Mouse (Mus musculus): ENCODE measurements around the gene Ppp1r3g.
"Not testable (repeated sequence)": the region's sequence is repeated elsewhere in the genome, so short reads cannot be mapped to it uniquely, and the experiment has no call there.

Ppp1r3g gene

DNA sequence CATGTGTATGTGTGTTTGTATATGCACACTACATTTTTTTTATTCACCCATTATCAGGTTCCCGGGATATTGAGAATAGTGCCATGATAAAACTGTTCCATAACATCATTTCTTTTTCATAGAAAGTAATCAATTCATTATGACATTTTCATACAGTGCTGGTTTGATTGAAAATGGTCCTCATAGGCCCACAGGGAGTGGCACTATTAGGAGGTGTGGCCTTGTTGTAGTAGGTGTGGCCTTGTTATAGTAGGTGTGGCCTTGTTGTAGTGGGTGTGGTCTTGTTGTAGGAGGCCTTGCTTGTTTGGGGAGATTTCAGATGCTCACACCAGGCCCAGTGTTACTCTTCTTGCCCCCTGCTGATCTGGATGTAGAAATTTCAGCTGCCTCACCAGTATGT, at the start of gene Ppp1r3g:
TSS of gene Ppp1r3g (plus strand) at position 301 of the 400 bp plus-strand sequence.
- DNase-seq (ENCODE audit: low read depth, low spot score) = no peak

DNA sequence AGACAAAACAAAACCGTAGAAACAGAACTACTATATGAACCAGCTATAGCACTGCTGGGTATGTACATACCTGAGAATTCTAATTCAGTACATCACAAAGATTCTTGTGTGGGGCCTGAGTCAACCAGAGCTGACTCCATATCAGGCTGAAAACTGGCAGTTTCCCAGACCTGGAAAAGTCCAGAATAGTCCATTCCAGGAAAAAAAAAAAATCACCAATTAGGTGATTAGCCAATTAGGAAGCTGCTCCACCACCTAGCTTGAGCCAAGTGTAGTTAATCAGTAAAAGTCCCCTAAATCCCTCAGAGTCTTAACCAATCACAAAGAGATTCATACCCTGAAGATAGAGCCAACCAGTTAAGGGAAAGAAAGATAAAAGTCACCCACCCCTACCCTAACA, 47.2 kb upstream of the Ppp1r3g start:
- DNase-seq (ENCODE audit: low read depth, low spot score) = no peak

DNA sequence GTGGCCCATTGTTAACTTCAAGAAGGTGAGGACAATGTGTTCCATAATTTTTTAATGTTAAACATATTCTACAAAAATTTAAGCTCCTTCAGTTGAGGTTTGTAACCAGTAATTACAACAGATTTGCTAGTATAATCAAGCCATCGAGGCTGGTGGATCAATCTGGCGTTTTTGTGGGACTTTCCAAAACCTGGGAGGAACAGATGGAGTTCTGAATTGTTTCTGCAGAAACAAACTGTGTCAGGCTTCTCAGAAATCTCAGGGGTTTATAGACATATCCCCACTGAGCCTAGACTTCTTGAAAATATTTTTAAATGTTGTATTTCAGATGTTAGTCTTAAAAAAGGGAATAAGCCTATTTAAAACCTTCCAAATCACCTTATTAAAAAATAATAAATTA, 20.6 kb upstream of the Ppp1r3g start:
- DNase-seq (ENCODE audit: low read depth, low spot score) = no peak

DNA sequence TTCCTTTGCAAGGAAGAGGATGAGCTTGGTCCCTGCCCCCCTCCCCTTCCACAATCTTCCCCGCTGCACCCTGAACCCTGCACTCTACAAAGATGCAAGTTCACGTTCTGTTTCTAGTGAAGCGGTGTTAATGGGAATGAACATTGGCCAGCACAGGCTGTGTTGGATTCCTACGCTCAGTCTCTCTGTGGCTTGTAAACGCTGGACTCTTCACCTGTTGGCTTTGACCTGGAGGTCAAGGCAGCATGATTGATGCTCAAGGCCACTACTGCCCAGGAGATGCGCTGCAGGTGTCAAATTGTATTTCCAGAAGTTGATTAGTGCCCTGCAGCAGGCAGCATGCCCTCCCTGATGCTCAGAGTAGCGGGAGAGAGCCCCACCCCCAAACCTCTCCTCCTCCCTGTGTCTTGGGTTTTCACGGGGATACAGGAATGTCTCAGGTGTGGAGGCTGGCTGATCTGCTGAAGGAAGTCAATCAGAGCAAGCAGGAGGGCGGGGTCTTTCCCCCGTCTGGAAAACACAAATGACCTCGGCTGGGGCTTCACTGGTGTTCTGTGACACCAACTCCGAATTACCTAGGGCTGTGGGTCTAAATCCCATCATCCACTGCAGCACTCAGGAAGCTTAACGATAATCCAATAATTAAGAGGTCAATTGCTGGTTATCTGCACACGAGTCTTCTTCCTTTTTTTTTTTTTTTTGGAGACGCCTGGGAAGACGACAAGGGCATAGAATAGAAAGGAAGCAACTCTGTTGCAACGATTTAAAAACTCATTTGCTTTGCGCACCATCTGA, 18.6 kb upstream of the Ppp1r3g start:
- peak; percentile 49 for DNase-seq (ENCODE audit: low read depth, low spot score)

DNA sequence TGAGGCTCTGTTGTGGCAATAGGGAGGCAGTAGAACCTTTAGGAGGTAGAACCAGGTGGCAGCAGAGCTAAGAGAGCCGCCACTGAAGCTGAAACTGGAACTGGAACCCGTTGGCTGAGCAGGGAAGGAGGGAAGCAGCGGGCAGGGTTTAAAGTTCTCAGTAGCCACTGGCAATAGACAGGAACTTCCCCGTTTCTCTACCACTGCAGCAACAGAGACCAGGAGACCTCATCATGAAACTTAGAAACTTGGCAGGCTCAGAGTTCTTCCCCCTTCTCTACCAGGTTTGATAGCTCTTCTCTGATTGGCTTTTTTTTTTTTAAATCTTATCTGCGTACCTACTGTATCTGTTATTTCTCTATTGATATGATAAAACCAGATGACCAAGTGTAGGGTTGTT, 17.7 kb upstream of the Ppp1r3g start:
- no peak for DNase-seq (ENCODE audit: low read depth, low spot score)

DNA sequence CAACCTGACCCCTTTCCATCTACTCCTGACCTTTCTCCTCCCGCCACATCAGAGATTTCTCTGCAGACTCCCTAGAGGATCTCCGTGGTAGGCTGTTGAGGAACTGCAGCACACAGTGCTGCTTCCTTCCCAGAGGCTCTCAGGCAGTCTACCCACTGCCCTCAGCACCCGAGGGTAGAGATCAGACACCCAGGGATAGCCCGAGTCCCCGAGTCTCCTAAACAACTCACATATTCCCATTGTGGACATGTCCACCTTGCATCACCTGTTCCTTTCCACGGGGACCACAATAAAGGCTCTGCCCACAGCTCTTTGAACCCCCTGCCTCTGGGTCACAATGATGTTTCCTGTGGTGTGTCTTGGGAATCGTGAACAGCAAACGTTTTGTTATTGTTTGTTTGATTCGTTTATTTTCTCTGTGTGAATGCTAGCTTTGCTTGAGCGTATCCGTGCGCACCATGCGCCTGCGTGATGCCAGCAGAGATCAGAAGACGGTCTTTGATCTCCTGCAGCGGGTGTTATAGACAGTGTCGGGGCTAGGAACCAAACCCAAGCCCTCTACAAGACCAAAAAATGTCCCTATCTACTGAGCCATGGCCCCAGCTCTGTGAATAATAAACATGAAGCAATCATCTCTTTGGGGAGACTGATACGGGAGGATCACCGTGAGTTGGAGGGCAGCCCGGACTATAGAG, 11.8 kb upstream of the Ppp1r3g start:
- DNase-seq (ENCODE audit: low read depth, low spot score) = no peak

DNA sequence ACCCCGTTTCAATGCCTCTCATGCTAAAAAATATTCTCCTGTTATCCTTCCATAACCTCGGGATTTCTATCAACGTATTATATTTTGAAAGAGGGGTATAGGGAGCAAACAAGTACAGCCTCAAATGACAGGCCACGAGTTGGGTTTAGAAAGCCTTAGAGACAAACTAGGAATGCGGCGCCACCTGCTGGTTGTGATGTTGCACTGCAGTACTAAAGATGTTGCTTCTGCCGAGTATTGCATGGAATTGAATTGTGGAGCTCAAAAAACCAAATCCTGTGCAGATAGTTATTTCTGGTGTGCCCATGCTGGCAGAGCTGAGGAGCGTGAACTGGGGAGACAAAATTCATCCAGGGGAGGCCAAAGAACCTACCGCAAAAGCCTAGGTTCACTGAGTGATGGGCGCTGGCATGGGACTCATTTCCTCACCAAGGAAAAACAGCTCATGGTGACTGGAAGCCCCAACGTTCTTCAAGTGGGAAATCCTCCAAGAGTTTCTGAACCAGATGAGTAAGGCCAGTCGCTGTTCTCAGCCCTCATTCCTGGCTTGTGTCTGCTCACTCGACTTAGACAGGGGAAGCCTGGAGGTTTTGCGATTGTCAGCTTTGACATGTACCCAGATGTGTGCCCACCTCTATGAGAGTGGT, 11.2 kb upstream of the Ppp1r3g start:
- DNase-seq (ENCODE audit: low read depth, low spot score) = peak; percentile 66

DNA sequence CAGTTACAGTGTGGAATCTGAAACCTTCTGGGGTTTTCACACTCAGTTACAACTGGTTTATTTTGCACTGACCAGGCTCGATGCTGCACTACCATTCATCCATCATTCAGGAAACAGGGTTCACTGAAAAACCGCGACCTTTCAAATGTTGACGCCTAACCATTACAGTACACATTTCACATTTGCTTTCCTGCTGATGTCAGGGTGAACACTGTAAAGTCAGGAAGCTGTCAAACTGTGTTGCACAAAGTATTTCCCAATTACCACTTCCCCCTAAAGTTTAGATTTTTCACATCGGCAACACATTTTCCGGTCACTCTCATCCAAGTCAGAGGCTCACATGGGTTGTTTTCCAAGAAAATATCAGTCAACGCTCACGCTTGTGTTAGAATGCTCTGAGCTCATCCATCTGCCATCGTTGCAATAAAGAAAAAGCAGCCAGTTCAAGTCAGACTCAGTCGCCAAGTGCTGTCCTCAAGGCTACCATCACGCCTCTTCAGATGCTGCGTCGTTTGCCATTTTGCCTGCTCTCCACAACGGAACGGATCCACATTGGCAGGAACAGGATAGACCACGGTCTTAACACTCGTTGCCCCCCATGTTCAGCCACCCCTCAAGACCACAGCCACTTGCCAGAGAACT, 8.7 kb upstream of the Ppp1r3g start:
- DNase-seq (ENCODE audit: low read depth, low spot score) = no peak

DNA sequence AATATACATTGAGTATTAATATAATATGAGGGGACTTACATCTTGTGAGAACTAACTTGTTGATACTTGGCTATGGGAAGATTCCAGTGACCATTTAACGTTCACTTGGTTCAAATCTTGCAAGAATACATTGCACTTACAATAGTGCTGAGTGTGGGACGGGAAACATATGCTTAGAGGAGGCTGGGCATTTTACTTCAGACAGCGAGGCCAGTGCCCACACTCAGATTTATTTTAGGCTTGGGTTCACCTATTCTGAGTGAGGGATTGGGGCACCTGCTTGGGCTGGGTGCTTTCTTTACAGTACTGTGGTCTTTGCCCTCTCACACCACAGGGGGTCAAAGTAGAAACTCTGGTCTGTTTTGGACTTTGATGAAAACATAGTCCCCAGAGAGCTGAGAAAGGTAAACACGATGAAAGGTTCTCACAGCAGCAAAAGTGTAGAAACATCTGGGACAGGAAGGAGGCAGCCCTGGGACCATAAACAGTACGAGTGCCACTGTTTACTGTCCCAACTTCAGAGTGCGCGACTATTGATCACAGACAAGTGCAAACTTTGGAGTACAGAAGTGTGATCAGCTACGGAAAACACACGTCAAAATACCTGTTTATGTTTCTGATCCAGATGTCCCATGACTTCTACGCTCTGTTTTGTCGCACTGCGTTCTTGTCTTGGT, 890 bp downstream of the Ppp1r3g start:
- DNase-seq (ENCODE audit: low read depth, low spot score) = no peak

DNA sequence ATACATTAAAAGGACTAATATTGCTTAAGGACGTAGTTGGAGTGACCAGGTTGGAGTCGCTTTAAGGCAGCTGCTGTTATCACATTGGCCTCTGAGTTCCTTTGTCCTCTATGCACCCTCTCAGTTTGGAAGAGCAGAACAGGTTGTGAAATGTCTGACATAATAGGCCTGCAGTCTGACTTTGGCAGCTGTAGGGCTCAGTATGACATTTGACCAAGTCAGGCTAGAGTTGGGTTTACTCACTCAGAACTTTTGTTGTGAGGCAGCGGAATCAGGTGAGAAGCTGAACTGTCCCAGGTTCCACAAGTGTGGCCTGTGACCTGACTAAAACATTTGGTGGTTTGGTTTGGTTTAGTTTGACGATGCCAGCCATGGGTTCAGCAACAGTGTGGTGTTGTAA, 4.9 kb downstream of the Ppp1r3g start:
- no peak for DNase-seq (ENCODE audit: low read depth, low spot score)

DNA sequence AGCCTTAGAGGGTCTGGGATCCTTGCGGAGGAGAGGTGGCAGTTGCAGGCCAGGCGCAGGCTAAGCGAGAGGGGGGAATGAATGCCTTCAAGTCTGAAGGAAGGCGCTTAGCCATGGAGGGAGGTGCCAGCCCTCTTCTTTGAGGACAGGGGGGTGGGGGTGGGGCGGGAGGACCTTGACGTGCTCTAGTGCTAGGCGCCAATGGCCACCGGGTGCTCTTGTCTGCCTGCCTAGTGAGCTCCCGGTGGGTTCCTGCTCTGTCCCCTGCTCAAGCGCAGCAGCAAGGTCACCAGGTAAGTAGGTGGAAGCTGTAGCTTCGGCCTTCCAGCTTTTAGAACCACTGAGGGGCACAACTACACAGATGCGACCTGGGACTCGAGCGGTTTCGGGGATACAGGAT, 9.1 kb downstream of the Ppp1r3g start:
- no peak for DNase-seq (ENCODE audit: low read depth, low spot score)

DNA sequence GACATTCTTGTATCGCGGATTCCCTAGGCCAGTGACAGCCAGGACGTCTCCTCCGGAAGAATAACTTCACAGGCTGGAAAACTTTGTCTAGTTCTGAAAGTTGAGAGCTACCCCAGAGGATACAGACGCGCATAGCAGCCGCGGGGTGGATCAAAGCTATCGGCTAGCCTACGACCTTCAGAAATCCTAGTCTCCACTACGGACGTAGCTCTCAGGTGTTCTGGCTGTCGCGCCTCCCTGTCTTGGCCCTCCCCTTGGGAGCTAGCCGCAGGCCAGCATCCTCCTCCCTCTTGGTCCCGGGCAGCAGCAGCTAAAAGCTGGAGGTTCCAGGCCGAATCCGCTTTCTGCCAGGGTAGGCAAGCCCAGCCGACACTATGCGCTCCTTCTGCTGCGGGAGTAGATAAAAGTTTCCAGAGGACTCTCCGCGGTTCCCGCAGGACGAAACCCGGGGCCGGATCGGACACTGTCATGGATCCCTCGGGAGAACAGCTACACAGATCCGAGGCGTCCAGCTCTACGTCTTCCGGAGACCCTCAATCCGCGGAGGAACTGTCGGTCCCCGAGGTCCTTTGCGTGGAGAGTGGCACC, 9.6 kb downstream of the Ppp1r3g start:
- DNase-seq (ENCODE audit: low read depth, low spot score) = peak; percentile 8

DNA sequence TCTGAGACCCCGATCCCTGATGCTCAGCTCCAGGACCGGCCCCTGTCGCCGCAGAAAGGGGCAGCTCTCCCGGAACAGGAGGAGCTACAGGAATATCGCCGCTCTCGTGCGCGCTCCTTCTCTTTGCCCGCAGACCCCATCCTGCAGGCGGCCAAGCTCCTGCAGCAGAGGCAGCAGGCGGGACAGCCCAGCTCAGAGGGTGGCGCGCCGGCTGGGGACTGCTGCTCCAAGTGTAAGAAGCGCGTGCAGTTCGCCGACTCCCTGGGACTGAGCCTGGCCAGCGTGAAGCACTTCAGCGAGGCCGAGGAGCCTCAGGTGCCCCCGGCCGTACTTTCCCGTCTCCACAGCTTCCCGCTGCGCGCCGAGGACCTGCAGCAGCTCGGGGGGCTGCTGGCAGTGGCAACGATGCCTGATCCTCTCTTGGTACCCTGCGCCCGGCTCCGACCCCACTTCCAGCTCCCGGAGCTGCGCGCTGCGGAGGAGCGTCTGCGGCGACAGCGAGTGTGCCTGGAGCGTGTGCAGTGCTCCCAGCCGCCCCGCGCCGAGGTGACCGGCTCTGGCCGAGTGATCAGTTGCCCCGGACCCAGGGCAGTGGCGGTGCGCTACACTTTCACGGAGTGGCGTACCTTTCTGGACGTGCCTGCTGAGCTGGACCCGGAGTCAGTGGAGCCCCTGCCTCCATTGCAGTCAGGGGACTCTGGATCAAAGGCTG, 10.2 kb downstream of the Ppp1r3g start:
- peak; percentile 9 for DNase-seq (ENCODE audit: low read depth, low spot score)

DNA sequence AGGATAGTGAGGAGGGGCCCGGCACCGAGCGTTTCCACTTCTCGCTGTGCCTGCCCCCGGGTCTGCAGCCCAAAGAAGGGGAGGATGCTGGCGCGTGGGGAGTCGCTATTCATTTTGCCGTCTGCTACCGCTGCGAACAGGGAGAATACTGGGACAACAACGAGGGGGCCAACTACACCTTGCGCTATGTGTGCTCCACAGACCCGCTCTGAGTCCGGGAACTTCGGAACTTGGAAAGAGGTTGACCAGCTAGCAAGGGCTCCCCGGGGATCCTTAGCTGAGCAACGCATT, 10.7 kb downstream of the Ppp1r3g start:
- DNase-seq (ENCODE audit: low read depth, low spot score) = no peak

DNA sequence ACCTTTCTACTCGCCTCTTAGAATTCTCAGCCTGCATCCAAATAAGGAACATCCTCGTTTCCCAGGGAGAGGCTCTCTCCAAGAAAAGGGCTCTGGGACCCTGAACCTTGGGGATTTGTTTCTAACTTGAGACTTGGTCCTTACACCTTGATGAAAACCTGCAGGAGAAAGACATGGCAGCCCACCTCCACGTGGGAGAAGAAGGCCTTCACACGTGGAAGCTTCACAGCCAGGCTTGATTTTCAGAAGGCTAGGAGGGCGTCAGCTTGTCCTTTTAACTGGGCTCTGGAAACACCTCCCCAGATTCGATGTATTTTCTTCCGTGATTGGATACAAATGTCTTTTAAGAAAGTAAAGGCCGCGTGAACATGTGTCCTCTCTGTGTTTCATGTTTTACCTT, 11.2 kb downstream of the Ppp1r3g start:
- no peak for DNase-seq (ENCODE audit: low read depth, low spot score)

DNA sequence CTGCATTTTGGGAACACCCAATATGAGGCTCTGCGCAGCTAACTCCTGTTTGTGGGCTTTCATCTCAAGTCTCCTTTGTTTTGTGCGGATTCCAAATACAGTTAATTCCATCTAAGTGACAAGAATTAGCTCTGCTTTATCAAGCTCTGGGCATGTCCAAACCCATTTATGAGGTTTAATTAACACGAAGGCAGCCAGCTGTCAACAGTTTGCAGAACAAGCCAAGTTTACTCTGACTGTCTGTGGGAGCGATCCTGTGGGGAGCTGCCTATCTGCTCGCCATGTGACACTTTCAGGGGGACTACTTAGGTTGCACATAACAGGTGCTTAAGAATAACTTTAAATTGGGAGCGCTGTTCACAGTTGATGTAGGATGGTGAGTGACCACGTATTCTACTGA, 18.3 kb downstream of the Ppp1r3g start:
- DNase-seq (ENCODE audit: low read depth, low spot score) = no peak

DNA sequence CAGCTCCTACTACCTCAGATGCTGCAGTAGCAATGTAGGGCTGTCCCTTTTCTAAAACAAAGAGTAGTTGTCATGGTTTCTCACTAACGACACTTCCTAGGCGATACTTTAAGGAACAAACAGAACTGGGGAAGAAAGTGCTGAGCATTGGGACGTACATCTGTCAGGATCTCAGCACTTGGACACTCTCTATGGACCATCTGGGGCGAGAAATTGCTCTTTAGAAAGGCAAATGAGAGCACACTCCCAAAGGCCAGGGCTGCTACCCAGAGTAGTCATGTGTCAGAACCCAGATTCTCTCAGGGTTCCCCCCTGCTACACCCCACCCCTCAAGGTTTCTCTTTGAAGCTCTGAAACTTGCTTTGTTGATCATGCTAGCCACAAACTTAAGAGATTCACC, 21.8 kb downstream of the Ppp1r3g start:
- DNase-seq (ENCODE audit: low read depth, low spot score) = no peak

DNA sequence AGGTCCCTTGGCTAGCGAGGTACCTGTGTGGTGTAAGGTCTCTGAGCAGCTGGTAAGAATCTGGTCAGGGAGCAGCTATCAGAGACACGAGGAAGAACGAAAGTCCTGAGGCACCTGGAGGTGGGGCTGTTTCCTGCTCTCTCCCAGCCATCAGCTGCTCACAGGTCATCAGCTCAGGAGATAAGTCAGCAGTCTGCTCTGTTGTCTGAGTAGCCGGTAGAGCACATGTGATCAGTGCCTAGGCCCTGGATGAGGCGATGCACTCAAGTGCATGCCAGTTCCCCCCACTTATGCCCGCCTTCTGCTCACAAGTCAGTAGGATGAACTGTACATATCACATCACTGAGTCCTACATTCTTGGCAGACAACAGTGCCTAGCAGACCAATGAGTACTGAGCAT, 24.3 kb downstream of the Ppp1r3g start:
- DNase-seq (ENCODE audit: low read depth, low spot score) = no peak

DNA sequence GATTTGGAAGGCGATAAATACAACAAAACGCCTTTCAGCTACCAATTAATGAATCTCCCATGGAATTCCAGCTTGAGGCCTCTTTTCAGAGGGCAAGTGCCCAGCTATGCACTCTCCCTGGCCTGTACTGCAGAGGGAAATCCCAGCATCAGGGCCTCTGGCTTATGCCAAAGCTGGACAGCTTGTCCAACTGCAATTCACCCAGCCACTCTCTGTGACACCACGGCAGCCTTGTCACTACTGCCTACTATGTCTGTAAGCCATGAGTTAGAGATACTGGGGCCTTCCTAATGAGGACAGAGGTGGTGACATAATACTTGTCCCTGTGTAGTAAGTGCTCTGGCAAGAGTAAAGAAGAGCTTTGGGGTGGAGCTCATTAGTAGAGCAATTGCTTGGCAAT, 30.7 kb downstream of the Ppp1r3g start:
- DNase-seq (ENCODE audit: low read depth, low spot score) = no peak

DNA sequence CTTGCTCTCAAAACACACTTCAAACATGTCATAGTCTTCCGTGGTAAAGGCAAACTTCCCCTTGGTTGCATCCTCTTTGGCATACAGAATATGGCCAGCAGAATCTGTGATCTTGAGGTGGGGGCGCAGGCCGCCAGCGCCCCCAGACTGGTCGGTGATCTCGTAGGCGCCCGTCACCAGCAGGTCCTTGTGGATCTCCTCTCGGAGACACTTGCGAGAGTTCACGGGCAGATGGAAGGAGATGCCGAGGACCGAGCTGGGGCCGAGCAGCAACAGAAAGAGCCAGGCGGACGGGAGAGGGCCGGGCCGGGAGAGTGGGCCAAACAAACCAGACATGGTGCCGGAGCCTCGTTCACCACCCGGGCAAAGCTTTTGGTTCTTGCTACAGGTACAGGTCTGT, 32.5 kb downstream of the Ppp1r3g start:
- DNase-seq (ENCODE audit: low read depth, low spot score) = not testable (repeated sequence)

DNA sequence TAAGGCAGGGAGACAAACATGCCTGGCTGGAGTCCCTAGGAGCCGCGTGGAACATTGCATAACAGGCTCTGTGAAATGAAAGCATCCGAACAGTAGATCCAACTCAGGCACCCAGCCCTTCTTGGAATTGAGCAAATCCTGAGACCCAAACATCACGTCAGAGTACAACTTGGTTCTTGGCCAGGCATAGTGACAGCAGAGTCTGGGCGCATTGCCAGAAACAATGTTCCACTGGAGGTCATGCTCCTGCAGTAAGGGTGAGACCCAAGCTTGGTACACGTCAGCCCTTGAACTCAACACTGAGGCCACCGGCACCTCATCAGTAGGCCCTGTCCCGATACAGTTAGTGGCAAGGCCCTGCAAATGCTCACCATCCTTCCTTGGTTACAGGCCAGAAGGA, 35.4 kb downstream of the Ppp1r3g start:
- DNase-seq (ENCODE audit: low read depth, low spot score) = no peak
